Mouse (Mus musculus): ENCODE results near the gene 4932438A13Rik. TPM values are rescaled to one million over a fixed set of nuclear protein-coding genes. Genes with fewer than 3 reads are reported as not detected.

Gene 4932438A13Rik
- polyA plus RNA-seq, 1 experiment, result 20.5 TPM

- Histone ChIP-seq H3K27ac (ENCODE audit: control insufficient read depth, insufficient read depth, low read depth, low read length, poor library complexity) (peak overlapping the region; percentile 87), H3K4me1 (ENCODE audit: control insufficient read depth, insufficient read depth, low read length) (peaks cover 2% of the 10 kb centered on the region; the same call in 1 of the 2 replicates), H3K4me3 (replicated peaks; ENCODE audit: control insufficient read depth, low read depth, low read length) (peak overlapping the region; percentile 91)
- WGBS, result under 1% methylated on average over 23 of the region's 23 CpGs
- TF ChIP-seq POLR2A (IDR thresholded peaks at IDR 0.05; ENCODE audit: borderline replicate concordance, control insufficient read depth, low read depth, low read length) (no peak), CTCF (IDR thresholded peaks at IDR 0.05; ENCODE audit: control insufficient read depth, insufficient read depth, low read length) (no peak)
Measured at GRCm38 (mm10) chr3:36863427-36863826, 523 bp downstream of the 4932438A13Rik start.

DNA sequence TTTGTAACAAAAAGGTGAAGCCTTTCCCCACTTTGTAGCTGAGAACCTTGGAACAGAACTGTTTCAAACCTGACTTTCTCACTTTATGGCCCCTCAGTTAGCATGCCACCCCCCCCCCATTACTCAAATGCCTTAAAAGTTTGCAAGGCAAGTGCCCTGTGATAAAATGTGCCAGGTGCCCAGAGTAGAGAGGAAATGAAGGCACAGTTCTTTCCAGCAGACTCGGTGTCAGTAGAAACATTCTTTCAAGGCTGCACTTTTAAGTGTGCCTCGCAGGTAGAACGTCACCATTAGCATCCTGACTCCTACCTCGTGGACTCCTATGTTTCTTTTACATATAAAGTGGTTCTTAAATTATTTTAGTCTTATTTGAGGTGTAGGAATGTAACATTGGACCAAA is 977 bp downstream of the 4932438A13Rik start:
- 31% methylated on average over 4 of the region's 4 CpGs for WGBS
- Histone ChIP-seq H3K4me3 (replicated peaks; ENCODE audit: control insufficient read depth, low read depth, low read length) (no peak overlapping the region), H3K4me1 (ENCODE audit: control insufficient read depth, insufficient read depth, low read length) (peaks cover 2% of the 10 kb centered on the region; the same call in 1 of the 2 replicates), H3K27ac (ENCODE audit: control insufficient read depth, insufficient read depth, low read depth, low read length, poor library complexity) (no peak overlapping the region)
- TF ChIP-seq POLR2A (IDR thresholded peaks at IDR 0.05; ENCODE audit: borderline replicate concordance, control insufficient read depth, low read depth, low read length), result no peak
- TF ChIP-seq CTCF (IDR thresholded peaks at IDR 0.05; ENCODE audit: control insufficient read depth, insufficient read depth, low read length), result no peak

GRCm38 (mm10) chr3:36864466-36864865 is 1.6 kb downstream of the 4932438A13Rik start:
- Histone ChIP-seq H3K27ac (ENCODE audit: control insufficient read depth, insufficient read depth, low read depth, low read length, poor library complexity) (no peak overlapping the region), H3K4me3 (replicated peaks; ENCODE audit: control insufficient read depth, low read depth, low read length) (no peak overlapping the region), H3K4me1 (ENCODE audit: control insufficient read depth, insufficient read depth, low read length) (peaks cover 2% of the 10 kb centered on the region; the same call in 1 of the 2 replicates)
- WGBS, result 91% methylated on average over 4 of the region's 4 CpGs
- TF ChIP-seq POLR2A (IDR thresholded peaks at IDR 0.05; ENCODE audit: borderline replicate concordance, control insufficient read depth, low read depth, low read length) (no peak), CTCF (IDR thresholded peaks at IDR 0.05; ENCODE audit: control insufficient read depth, insufficient read depth, low read length) (no peak)

GRCm38 (mm10) chr3:36905372-36905771 is 42.5 kb downstream of the 4932438A13Rik start:
- Histone ChIP-seq H3K4me1 (ENCODE audit: control insufficient read depth, insufficient read depth, low read length) (no peaks in the 10 kb centered on the region), H3K27ac (ENCODE audit: control insufficient read depth, insufficient read depth, low read depth, low read length, poor library complexity) (no peak overlapping the region), H3K4me3 (replicated peaks; ENCODE audit: control insufficient read depth, low read depth, low read length) (no peak overlapping the region)
- no peak for TF ChIP-seq POLR2A (IDR thresholded peaks at IDR 0.05; ENCODE audit: borderline replicate concordance, control insufficient read depth, low read depth, low read length)
- no peak for TF ChIP-seq CTCF (IDR thresholded peaks at IDR 0.05; ENCODE audit: control insufficient read depth, insufficient read depth, low read length)
- WGBS, result 83% methylated on average over 3 of the region's 3 CpGs

- H3K4me1 ChIP-seq (ENCODE audit: control insufficient read depth, insufficient read depth, low read length), result no peaks in the 10 kb centered on the region
- WGBS, result 75% methylated on average over 2 of the region's 2 CpGs
- TF ChIP-seq CTCF (IDR thresholded peaks at IDR 0.05; ENCODE audit: control insufficient read depth, insufficient read depth, low read length), result no peak
- no peak for TF ChIP-seq POLR2A (IDR thresholded peaks at IDR 0.05; ENCODE audit: borderline replicate concordance, control insufficient read depth, low read depth, low read length)
- no peak overlapping the region for H3K4me3 ChIP-seq (replicated peaks; ENCODE audit: control insufficient read depth, low read depth, low read length)
- H3K27ac ChIP-seq (ENCODE audit: control insufficient read depth, insufficient read depth, low read depth, low read length, poor library complexity), result no peak overlapping the region
Measured at GRCm38 (mm10) chr3:36917832-36918231, 54.9 kb downstream of the 4932438A13Rik start.

GRCm38 (mm10) chr3:36918322-36918721 is 55.4 kb downstream of the 4932438A13Rik start:
- no peak overlapping the region for H3K4me3 ChIP-seq (replicated peaks; ENCODE audit: control insufficient read depth, low read depth, low read length)

DNA sequence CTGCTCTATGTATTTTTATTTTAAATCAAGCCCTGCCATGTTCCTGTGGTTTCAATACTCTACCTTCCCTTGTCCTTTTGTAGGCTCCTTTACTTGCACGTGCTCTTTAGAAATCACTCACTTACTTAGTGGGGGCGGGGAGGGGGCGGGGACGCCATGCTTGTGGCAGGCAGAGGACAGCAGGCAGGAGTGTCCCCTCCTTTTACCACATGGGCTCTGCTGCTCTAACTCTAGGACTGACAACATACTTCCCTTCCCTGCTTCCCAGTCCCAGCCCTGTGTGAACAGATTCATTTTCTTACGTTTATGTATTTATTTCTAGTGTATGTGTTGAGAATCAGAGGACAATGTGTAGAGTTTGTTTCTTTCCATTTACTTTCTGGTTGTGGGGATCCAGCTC is 78.7 kb downstream of the 4932438A13Rik start:
- Histone ChIP-seq H3K27ac (ENCODE audit: control insufficient read depth, insufficient read depth, low read depth, low read length, poor library complexity) (no peak overlapping the region), H3K4me3 (replicated peaks; ENCODE audit: control insufficient read depth, low read depth, low read length) (no peak overlapping the region), H3K4me1 (ENCODE audit: control insufficient read depth, insufficient read depth, low read length) (no peaks in the 10 kb centered on the region)
- WGBS, result 57% methylated on average over 5 of the region's 5 CpGs
- TF ChIP-seq CTCF (IDR thresholded peaks at IDR 0.05; ENCODE audit: control insufficient read depth, insufficient read depth, low read length) (no peak), POLR2A (IDR thresholded peaks at IDR 0.05; ENCODE audit: borderline replicate concordance, control insufficient read depth, low read depth, low read length) (no peak)

More at GRCm38 (mm10) chr3:36918322-36918721, 55.4 kb downstream of the 4932438A13Rik start:
- no peaks in the 10 kb centered on the region for H3K4me1 ChIP-seq (ENCODE audit: control insufficient read depth, insufficient read depth, low read length)
- 91% methylated on average over 4 of the region's 4 CpGs for WGBS
- no peak for TF ChIP-seq POLR2A (IDR thresholded peaks at IDR 0.05; ENCODE audit: borderline replicate concordance, control insufficient read depth, low read depth, low read length)
- no peak for TF ChIP-seq CTCF (IDR thresholded peaks at IDR 0.05; ENCODE audit: control insufficient read depth, insufficient read depth, low read length)
- H3K27ac ChIP-seq (ENCODE audit: control insufficient read depth, insufficient read depth, low read depth, low read length, poor library complexity), result no peak overlapping the region

- H3K4me3 ChIP-seq (replicated peaks; ENCODE audit: control insufficient read depth, low read depth, low read length), result no peak overlapping the region
- WGBS, result 53% methylated on average over 6 of the region's 6 CpGs
- TF ChIP-seq CTCF (IDR thresholded peaks at IDR 0.05; ENCODE audit: control insufficient read depth, insufficient read depth, low read length) (no peak), POLR2A (IDR thresholded peaks at IDR 0.05; ENCODE audit: borderline replicate concordance, control insufficient read depth, low read depth, low read length) (no peak)
- no peak overlapping the region for H3K27ac ChIP-seq (ENCODE audit: control insufficient read depth, insufficient read depth, low read depth, low read length, poor library complexity)
- H3K4me1 ChIP-seq (ENCODE audit: control insufficient read depth, insufficient read depth, low read length), result no peaks in the 10 kb centered on the region
Measured at GRCm38 (mm10) chr3:36942108-36942507, 79.2 kb downstream of the 4932438A13Rik start.

DNA sequence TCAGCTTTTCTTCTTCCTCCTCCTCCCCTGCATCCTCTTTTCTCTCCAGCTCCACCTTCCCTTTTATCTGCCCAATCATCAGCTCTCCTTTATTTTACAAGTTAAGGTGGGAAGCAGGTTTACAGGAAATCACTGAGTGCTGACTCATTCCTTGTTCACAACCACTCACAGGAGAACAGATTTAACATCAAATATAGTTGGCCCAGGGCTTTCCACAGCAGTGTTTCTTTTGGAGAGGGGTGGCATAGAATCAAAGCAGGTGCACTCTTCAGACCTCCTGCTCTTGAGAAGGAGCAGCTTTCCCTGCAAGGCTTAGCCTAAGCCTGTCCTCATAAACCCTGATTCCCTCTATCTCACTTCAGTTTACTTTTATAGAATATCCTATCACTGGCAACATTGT is 80.8 kb downstream of the 4932438A13Rik start:
- no peak overlapping the region for H3K27ac ChIP-seq (ENCODE audit: control insufficient read depth, insufficient read depth, low read depth, low read length, poor library complexity)
- no peak overlapping the region for H3K4me3 ChIP-seq (replicated peaks; ENCODE audit: control insufficient read depth, low read depth, low read length)
- H3K4me1 ChIP-seq (ENCODE audit: control insufficient read depth, insufficient read depth, low read length), result no peaks in the 10 kb centered on the region
- TF ChIP-seq POLR2A (IDR thresholded peaks at IDR 0.05; ENCODE audit: borderline replicate concordance, control insufficient read depth, low read depth, low read length), result no peak
